Mouse (Mus musculus): ENCODE measurements around the gene Usp54. TPM values are rescaled to one million over a fixed set of nuclear protein-coding genes. Genes with fewer than 3 reads are reported as not detected.
A peak's percentile ranks its signal among the peaks of the same experiment; 100 is the strongest.

Gene Usp54
- total RNA-seq, 2 experiments from 2014 or later = 29.7 to 35.7 TPM

DNA sequence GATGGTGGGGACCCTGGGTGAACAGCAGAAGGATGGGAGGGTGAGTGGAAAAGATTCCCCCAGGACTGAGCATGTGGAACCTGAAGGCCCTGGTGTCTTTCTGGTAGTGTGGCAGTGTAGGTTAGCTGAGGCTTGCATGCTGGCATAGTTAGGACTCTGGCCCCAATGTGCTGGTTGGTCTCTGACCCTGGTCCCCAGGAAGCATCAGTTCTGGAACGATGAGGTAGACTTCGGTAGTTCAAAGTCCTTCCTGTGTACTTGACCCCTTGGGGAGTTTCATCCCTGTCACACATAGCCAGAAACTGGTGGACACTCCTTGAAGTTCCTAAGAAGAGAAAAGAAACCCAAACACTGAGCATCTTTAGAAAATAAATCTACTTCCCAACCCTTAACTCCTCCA lies 90.7 kb downstream of the Usp54 start:
- intact Hi-C loops (cut with DNase I) = no loop called here
- no peak for DNase-seq (ENCODE audit: low spot score in 2 of 2)

GRCm38 (mm10) chr14:20546415-20546814 lies 94.4 kb downstream of the Usp54 start, which contains the start of gene Ppp3cb:
Ppp3cb (minus strand) TSS chr14:20546573.
- intact Hi-C loops (cut with DNase I) = loop anchor here (5.0 kb wide), 1 partner anchor 69 kb away; no protein-coding TSS in a partner anchor

DNA sequence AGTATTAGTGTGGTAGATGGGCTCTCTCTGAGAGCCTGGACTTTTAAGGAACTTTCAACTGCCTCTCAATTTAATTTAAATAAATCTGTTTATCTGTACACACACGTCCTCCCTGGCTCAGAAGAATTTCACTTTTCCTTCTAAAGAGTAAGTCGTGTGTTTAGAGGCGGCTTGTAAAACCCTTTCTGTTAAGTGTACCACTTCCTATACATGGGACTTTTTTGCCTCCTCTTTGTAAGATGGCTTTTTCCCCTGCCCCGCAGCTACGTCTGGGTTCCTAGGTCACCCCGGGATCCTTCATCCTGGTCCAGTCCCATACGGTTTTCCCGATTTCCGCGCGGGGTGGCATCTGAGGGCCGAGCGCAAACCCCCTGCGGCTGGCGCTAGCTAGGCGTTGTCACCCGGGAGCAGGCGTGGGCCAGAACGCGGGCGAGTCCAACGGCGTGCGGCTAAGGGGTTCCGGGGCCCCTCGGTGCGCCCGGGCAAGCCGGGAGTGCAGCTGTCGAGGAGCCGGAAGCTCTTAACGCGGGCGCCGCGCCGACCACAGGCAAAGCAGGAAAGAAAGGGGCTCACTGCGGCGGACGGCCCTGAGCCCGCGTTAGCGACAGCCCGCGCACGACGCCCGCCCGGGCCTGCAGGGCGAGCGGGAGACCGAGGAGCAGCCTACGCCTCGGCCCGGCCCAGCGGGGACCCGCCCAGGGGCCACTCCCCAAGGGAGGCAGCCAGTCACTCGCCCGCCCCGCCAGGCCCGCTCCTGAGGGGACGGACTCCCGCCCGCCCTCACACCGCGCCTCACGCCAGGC lies 95.1 kb downstream of the Usp54 start:
- peak; percentile 76 for DNase-seq (ENCODE audit: low spot score in 2 of 2)
- intact Hi-C loops (cut with DNase I) = loop anchor here (5.0 kb wide), 1 partner anchor 68 kb away; no protein-coding TSS in a partner anchor

More at GRCm38 (mm10) chr14:20546415-20546814, 94.4 kb downstream of the Usp54 start, which contains the start of gene Ppp3cb:
- peak; percentile 81 to 83 for DNase-seq (ENCODE audit: low spot score in 2 of 2)

- DNase-seq (ENCODE audit: low spot score in 2 of 2) = no peak
- intact Hi-C loops (cut with DNase I) = loop anchor here (5.0 kb wide), 1 partner anchor 67 kb away; no protein-coding TSS in a partner anchor
These were observed 96.1 kb downstream of the Usp54 start for GRCm38 (mm10) chr14:20544467-20545411.

- DNase-seq (ENCODE audit: low spot score in 2 of 2) = no peak
- intact Hi-C loops (cut with DNase I) = no loop called here
These were observed 111.2 kb downstream of the Usp54 start for GRCm38 (mm10) chr14:20529643-20530042.

GRCm38 (mm10) chr14:20520179-20520578 lies 120.7 kb downstream of the Usp54 start:
- no peak for DNase-seq (ENCODE audit: low spot score in 2 of 2)
- intact Hi-C loops (cut with DNase I) = no loop called here

GRCm38 (mm10) chr14:20508424-20508823 lies 132.4 kb downstream of the Usp54 start:
- no peak for DNase-seq (ENCODE audit: low spot score in 2 of 2)
- intact Hi-C loops (cut with DNase I) = no loop called here

GRCm38 (mm10) chr14:20502966-20503365 lies 137.9 kb downstream of the Usp54 start:
- intact Hi-C loops (cut with DNase I) = no loop called here
- DNase-seq (ENCODE audit: low spot score in 2 of 2) = no peak

GRCm38 (mm10) chr14:20499982-20500381 lies 140.9 kb downstream of the Usp54 start:
- intact Hi-C loops (cut with DNase I) = no loop called here
- no peak for DNase-seq (ENCODE audit: low spot score in 2 of 2)

Small RNA genes lying within 50 kb of the gene (microRNA-seq; reads per million reads assigned to microRNA genes)
- 0.26 to 0.67 reads per million in 2 experiments for gene Mir6946

Other genes with a start within 250 kb of the Usp54 start
- 10 to 100 TPM; 38.3 to 40.1 TPM for gene Mrps16, start 247.4 kb downstream of the Usp54 start, total RNA-seq (2021)
- 1 to 10 TPM; 2.0 to 3.1 TPM for gene Cfap70, start 188.8 kb downstream of the Usp54 start, total RNA-seq (2021)
- gene Anxa7, start 160.9 kb downstream of the Usp54 start, total RNA-seq (2021) = 10 to 100 TPM; 49.4 to 49.8 TPM
- 1 to 10 TPM in 1 of 2 experiments, under 1 TPM in 1; 0.59 to 1.0 TPM for gene Mss51, start 144.2 kb downstream of the Usp54 start, total RNA-seq (2021)
- 100 to 1,000 TPM; 387 to 395 TPM for gene Ppp3cb, start 94.5 kb downstream of the Usp54 start, total RNA-seq (2021)
- not detected for gene Myoz1, start 15.5 kb upstream of the Usp54 start, total RNA-seq (2021)
- under 1 TPM; 0.47 to 0.64 TPM for gene Synpo2l, start 27.3 kb upstream of the Usp54 start, total RNA-seq (2021)
- 100 to 1,000 TPM in 1 of 2 experiments, 10 to 100 TPM in 1; 87.8 to 109 TPM for gene Sec24c, start 33.2 kb upstream of the Usp54 start, total RNA-seq (2021)
- gene Fut11, start 53.9 kb upstream of the Usp54 start, total RNA-seq (2021) = 10 to 100 TPM; 19.3 to 20.1 TPM
- gene Chchd1, start 61.9 kb upstream of the Usp54 start, total RNA-seq (2021) = 10 to 100 TPM; 49.9 to 53.9 TPM
- gene Zswim8, start 66.5 kb upstream of the Usp54 start, total RNA-seq (2021) = 100 to 1,000 TPM; 136 to 142 TPM
- gene Ndst2, start 93.5 kb upstream of the Usp54 start, total RNA-seq (2021) = 10 to 100 TPM; 14.5 to 17.5 TPM
- gene Camk2g, start 153.0 kb upstream of the Usp54 start, total RNA-seq (2021) = 100 to 1,000 TPM; 305 to 316 TPM
- gene Plau, start 195.6 kb upstream of the Usp54 start, total RNA-seq (2021) = 1 to 10 TPM; 7.4 to 7.7 TPM

Data from left cerebral cortex, postnatal 14 days (tissue).